Mouse (Mus musculus): ENCODE data around the gene Fbh1. TPM values are rescaled to one million over a fixed set of nuclear protein-coding genes. Genes with fewer than 3 reads are reported as not detected.
"Not testable (repeated sequence)": the region's sequence is repeated elsewhere in the genome, so short reads cannot be mapped to it uniquely, and the experiment has no call there.

The Fbh1 gene
- polyA plus RNA-seq, 1 experiment from 2014 or later = 119 TPM

- ChIA-PET CTCF (interaction anchor here (1.5 kb wide), 1 partner anchor 13 kb away, joined by 6 read pairs; no protein-coding TSS in a partner anchor), POLR2A (no interaction called here)
- DNase-seq (ENCODE audit: low read depth, low spot score) (no peak), ATAC-seq (no peak)
- TF ChIP-seq CTCF (IDR thresholded peaks at IDR 0.05) = no peak
- in situ Hi-C loops (cut with MboI; ENCODE audit: low pct_unique_long_range_greater_than_20kb) = no loop called here
- no peaks in the 10 kb centered on the region for H3K27me3 ChIP-seq
Measured at GRCm38 (mm10) chr2:11727574-11727973, 49.8 kb downstream of the Fbh1 start.

GRCm38 (mm10) chr2:11722564-11722963, 54.8 kb downstream of the Fbh1 start:
- CTCF ChIA-PET = interaction anchor here (1.3 kb wide), 1 partner anchor 35 kb away, joined by 3 read pairs; no protein-coding TSS in a partner anchor
- in situ Hi-C loops (cut with MboI; ENCODE audit: low pct_unique_long_range_greater_than_20kb) = no loop called here
- ATAC-seq (no peak), DNase-seq (ENCODE audit: low read depth, low spot score) (no peak)
- H3K27me3 ChIP-seq = no peaks in the 10 kb centered on the region
- no peak for TF ChIP-seq CTCF (IDR thresholded peaks at IDR 0.05)
- POLR2A ChIA-PET = no interaction called here

DNA sequence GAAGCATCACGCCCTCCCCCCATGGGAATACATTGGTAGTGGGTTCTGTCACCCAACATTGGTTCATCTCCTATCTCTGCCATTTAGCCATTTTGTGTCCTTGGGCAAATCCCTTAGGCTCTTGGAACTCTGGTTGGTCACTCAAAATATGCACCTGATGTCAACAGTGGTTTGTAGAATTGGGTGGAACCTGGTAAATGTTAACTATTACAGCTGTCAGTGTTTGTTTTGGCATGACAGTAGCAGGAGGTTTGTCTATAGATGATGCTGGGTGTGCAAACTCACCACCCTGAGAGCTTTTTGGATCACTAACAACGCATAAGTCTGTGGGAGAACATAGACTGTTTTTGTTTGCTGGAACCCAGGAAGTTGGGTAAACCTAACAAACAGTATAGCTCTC, 58.8 kb downstream of the Fbh1 start:
- POLR2A ChIA-PET = no interaction called here
- no peak for ATAC-seq
- TF ChIP-seq CTCF (IDR thresholded peaks at IDR 0.05) = no peak

GRCm38 (mm10) chr2:11714535-11714934, 62.8 kb downstream of the Fbh1 start:
- no peaks in the 10 kb centered on the region for H3K27me3 ChIP-seq
- in situ Hi-C loops (cut with MboI; ENCODE audit: low pct_unique_long_range_greater_than_20kb) = no loop called here
- ChIA-PET CTCF (interaction anchor here (0.6 kb wide), 1 partner anchor 50 kb away, joined by 3 read pairs; no protein-coding TSS in a partner anchor), POLR2A (no interaction called here)
- DNase-seq (ENCODE audit: low read depth, low spot score) (no peak), ATAC-seq (no peak)
- no peak for TF ChIP-seq CTCF (IDR thresholded peaks at IDR 0.05)

More for the DNA sequence above, 58.8 kb downstream of the Fbh1 start:
- in situ Hi-C loops (cut with MboI; ENCODE audit: low pct_unique_long_range_greater_than_20kb) = no loop called here
- DNase-seq (ENCODE audit: low read depth, low spot score) = no peak
- H3K27me3 ChIP-seq = no peaks in the 10 kb centered on the region
- CTCF ChIA-PET = interaction anchor here (1.1 kb wide), 1 partner anchor 115 kb away, joined by 3 read pairs; no protein-coding TSS in a partner anchor

DNA sequence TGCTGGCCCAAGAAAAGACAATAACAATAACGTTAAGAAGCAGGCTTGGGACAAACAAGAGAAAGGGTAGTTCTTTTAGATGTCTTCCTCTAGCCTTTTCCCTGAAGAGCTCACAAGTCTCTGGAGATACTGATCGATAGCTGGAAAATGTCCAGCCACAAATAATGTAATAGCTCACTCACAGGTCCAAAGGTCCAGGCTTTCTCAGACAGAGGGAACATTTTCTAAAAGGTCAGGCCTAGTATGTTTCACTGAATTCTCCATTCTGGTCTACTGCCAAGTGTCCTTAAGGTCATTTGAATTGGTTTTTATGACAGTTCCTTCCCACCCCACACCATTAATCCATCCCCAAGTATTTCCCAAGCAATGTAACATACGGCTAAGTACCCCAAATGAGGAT, 64.4 kb downstream of the Fbh1 start:
- no peak for ATAC-seq
- no peak for TF ChIP-seq CTCF (IDR thresholded peaks at IDR 0.05)
- POLR2A ChIA-PET = no interaction called here
- no peaks in the 10 kb centered on the region for H3K27me3 ChIP-seq
- no peak for DNase-seq (ENCODE audit: low read depth, low spot score)
- CTCF ChIA-PET = interaction anchor here (0.9 to 1.5 kb wide), 3 partner anchors 9 to 26 kb away, joined by 3 read pairs; no protein-coding TSS in a partner anchor
- in situ Hi-C loops (cut with MboI; ENCODE audit: low pct_unique_long_range_greater_than_20kb) = no loop called here

GRCm38 (mm10) chr2:11712483-11712990, 64.8 kb downstream of the Fbh1 start:
- POLR2A ChIA-PET = no interaction called here
- no peak for DNase-seq (ENCODE audit: low read depth, low spot score)
- in situ Hi-C loops (cut with MboI; ENCODE audit: low pct_unique_long_range_greater_than_20kb) = no loop called here
- TF ChIP-seq CTCF (IDR thresholded peaks at IDR 0.05) = no peak
- CTCF ChIA-PET = interaction anchor here (0.9 to 1.5 kb wide), 3 partner anchors 9 to 26 kb away, joined by 3 read pairs; no protein-coding TSS in a partner anchor
- ATAC-seq = no peak
- H3K27me3 ChIP-seq = no peaks in the 10 kb centered on the region

DNA sequence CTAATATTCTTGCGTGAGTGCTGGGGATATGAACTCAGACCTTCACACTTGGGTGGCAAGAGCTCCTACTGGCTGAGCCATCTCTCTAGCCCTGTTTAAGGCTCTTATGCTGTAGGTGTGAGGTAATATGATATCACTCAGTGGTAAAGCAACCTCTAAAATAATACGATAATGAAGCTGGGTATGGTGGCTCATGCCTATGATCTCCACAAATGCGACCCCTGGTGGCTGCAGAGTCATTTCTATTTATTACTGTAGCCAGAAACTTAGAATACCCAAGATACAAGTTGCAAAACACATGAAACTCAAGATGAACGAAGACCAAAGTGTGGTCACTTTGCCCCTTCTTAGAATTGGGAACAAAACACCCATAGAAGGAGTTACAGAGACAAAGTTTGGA, 67.3 kb downstream of the Fbh1 start:
- TF ChIP-seq CTCF (IDR thresholded peaks at IDR 0.05) = peak; percentile 51
- in situ Hi-C loops (cut with MboI; ENCODE audit: low pct_unique_long_range_greater_than_20kb); DNase-seq (ENCODE audit: low read depth, low spot score); ATAC-seq; H3K27me3 ChIP-seq: not testable (repeated sequence)
- ChIA-PET POLR2A (interaction anchor here (1.2 kb wide), 1 partner anchor 82 kb away, joined by 6 read pairs; no protein-coding TSS in a partner anchor), CTCF (interaction anchor here (1.0 to 1.2 kb wide), 2 partner anchors 20 to 24 kb away, joined by 3 read pairs; no protein-coding TSS in a partner anchor)

DNA sequence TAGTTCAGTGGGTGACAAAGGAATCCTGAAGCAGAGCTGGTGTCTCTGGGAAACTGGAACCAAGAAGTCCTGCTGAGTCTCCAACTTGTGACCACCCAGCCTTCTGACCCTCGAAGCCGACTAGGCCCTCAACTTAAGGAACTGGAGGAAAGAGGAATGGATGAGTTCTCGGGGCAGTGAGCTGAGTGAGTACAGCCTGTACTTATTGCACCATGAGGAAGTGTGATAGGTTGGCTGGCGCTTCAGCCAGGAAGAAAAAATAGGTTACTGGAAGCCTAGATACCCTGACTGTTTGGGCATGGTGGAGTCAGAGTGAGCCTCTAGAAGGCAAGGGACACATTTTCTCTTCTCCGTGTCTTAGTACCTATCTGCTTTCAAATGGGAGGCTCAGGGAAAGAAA, 68.8 kb downstream of the Fbh1 start:
- ChIA-PET POLR2A (no interaction called here), CTCF (no interaction called here)
- H3K27me3 ChIP-seq = no peaks in the 10 kb centered on the region

DNA sequence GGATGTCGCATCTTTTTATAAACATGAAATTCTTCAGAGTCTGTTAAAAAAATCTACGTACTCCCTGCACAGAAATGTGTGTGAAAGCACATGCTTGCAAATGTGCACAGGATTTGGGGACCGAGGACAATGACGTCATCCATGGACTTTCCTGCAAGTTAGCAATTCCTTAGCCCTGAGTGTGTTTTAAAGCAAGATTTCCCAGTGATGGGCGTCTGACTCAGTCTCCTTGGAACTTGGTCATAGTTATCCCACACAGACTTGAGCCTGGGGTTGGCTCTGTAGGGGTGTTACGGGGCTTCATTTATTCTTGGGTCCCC, 70.7 kb downstream of the Fbh1 start:
- in situ Hi-C loops (cut with MboI; ENCODE audit: low pct_unique_long_range_greater_than_20kb) = no loop called here
- ChIA-PET CTCF (no interaction called here), POLR2A (no interaction called here)
- TF ChIP-seq CTCF (IDR thresholded peaks at IDR 0.05) = no peak
- H3K27me3 ChIP-seq = peaks cover 11% of the 10 kb centered on the region
- DNase-seq (ENCODE audit: low read depth, low spot score) = no peak
- ATAC-seq = no peak

More for the DNA sequence above, 68.8 kb downstream of the Fbh1 start:
- no peak for ATAC-seq
- no peak for DNase-seq (ENCODE audit: low read depth, low spot score)
- TF ChIP-seq CTCF (IDR thresholded peaks at IDR 0.05) = no peak
- in situ Hi-C loops (cut with MboI; ENCODE audit: low pct_unique_long_range_greater_than_20kb) = no loop called here

- ChIA-PET CTCF (interaction anchor here (1.5 kb wide), 1 partner anchor 18 kb away, joined by 3 read pairs; no protein-coding TSS in a partner anchor), POLR2A (no interaction called here)
- in situ Hi-C loops (cut with MboI; ENCODE audit: low pct_unique_long_range_greater_than_20kb) = no loop called here
- ATAC-seq (no peak), DNase-seq (ENCODE audit: low read depth, low spot score) (no peak)
- peaks cover 15% of the 10 kb centered on the region for H3K27me3 ChIP-seq
- TF ChIP-seq CTCF (IDR thresholded peaks at IDR 0.05) = no peak
Measured at GRCm38 (mm10) chr2:11706030-11706745, 71.2 kb downstream of the Fbh1 start.
